Mouse (Mus musculus) CH12.LX (cell line): ENCODE data around the gene Nod1. TPM values are rescaled to one million over a fixed set of nuclear protein-coding genes. Genes with fewer than 3 reads are reported as not detected.

Experiments
- DNase-seq: peaks from one replicate; pipeline ENCODE4 v3.0.0-alpha.2; 2013; ENCODE audit errors: extremely low read depth
- H3K27ac ChIP-seq: 2 replicates; pipeline ENCODE4 v1.5.1; 2012; ENCODE audit warnings: low read depth, mild to moderate bottlenecking, control low read depth, moderate library complexity; ENCODE audit not compliant: insufficient read depth
- H3K27me3 ChIP-seq: replicated peaks from 2 replicates; pipeline ENCODE3; 2012; ENCODE audit warnings: inconsistent platforms
- H3K36me3 ChIP-seq, 2 experiments: replicated peaks in 1 of 2; 2 replicates each; pipeline versions ENCODE3 to v1.6.1; 2012; ENCODE audit warnings: inconsistent platforms in 1 of 2, low read length in 1 of 2, mild to moderate bottlenecking in 1 of 2, mixed read lengths in 1 of 2, moderate library complexity in 1 of 2; ENCODE audit not compliant: control insufficient read depth in 1 of 2, insufficient read depth in 1 of 2
- H3K4me1 ChIP-seq, 2 experiments: 2 replicates each; pipeline ENCODE4 v1.6.1; 2012; ENCODE audit warnings: inconsistent platforms in 1 of 2, moderate library complexity in 1 of 2; ENCODE audit not compliant: insufficient read depth in 2 of 2, control insufficient read depth in 1 of 2
- H3K4me2 ChIP-seq: 2 replicates; pipeline ENCODE4 v1.6.1; 2012; ENCODE audit warnings: low read depth, mild to moderate bottlenecking, control low read depth; ENCODE audit not compliant: poor library complexity, insufficient read depth, severe bottlenecking
- H3K4me3 ChIP-seq, 3 experiments: fragments of 150-350 bp in 1 of 3; sonication (generic) in 1 of 3; replicated peaks in 1 of 3; 2 replicates each; pipeline versions ENCODE3 to v1.5.1; 2011 to 2012; ENCODE audit warnings: low read depth in 2 of 3, low read length in 2 of 3, mild to moderate bottlenecking in 2 of 3, moderate library complexity in 2 of 3, control low read depth in 1 of 3, improper control_type of control experiment in 1 of 3, inconsistent platforms in 1 of 3, mixed read lengths in 1 of 3; ENCODE audit not compliant: poor library complexity in 1 of 3
- H3K79me2 ChIP-seq: replicated peaks from 2 replicates; pipeline ENCODE4 v1.6.1; 2012; ENCODE audit warnings: mild to moderate bottlenecking, moderate library complexity; ENCODE audit not compliant: control insufficient read depth, poor library complexity, insufficient read depth, severe bottlenecking; ENCODE audit errors: extremely low read depth
- H3K9ac ChIP-seq: 2 replicates; pipeline ENCODE4 v1.6.1; 2012; ENCODE audit warnings: low read depth, mild to moderate bottlenecking, control low read depth, moderate library complexity; ENCODE audit not compliant: insufficient read depth
- H3K9me3 ChIP-seq: replicated peaks from 2 replicates; pipeline ENCODE3; 2012; ENCODE audit warnings: low read length, inconsistent platforms, mixed read lengths
- CHD2 ChIP-seq: IDR thresholded peaks from 2 replicates; pipeline ENCODE4 v1.6.1; 2011; ENCODE audit warnings: low read length, improper control_type of control experiment
- ETS1 ChIP-seq: conservative IDR thresholded peaks from 2 replicates; pipeline ENCODE4 v1.6.1; 2012; ENCODE audit warnings: low read depth, mild to moderate bottlenecking, inconsistent platforms, low read length, improper control_type of control experiment, moderate library complexity
- IRF4 ChIP-seq: IDR thresholded peaks from 2 replicates; pipeline ENCODE4 v1.6.1; 2014; ENCODE audit warnings: low read depth, mild to moderate bottlenecking, inconsistent platforms, low read length, improper control_type of control experiment
- KAT2A ChIP-seq: IDR thresholded peaks from 2 replicates; pipeline ENCODE4 v1.6.1; 2012; ENCODE audit warnings: low read length, improper control_type of control experiment, inconsistent platforms; ENCODE audit not compliant: insufficient replicate concordance
- MAFK ChIP-seq: IDR thresholded peaks from 2 replicates; pipeline ENCODE4 v1.6.1; 2011; ENCODE audit warnings: low read length, improper control_type of control experiment; ENCODE audit not compliant: insufficient replicate concordance
- MAX ChIP-seq: IDR thresholded peaks from 2 replicates; pipeline ENCODE4 v1.6.1; 2011; ENCODE audit warnings: low read length, improper control_type of control experiment
- MEF2A ChIP-seq: IDR thresholded peaks from 2 replicates; pipeline ENCODE4 v1.6.1; 2014; ENCODE audit warnings: low read depth, mild to moderate bottlenecking, inconsistent platforms, low read length, improper control_type of control experiment, borderline replicate concordance
- NELFE ChIP-seq: IDR thresholded peaks from 2 replicates; pipeline ENCODE4 v1.6.1; 2011; ENCODE audit warnings: low read depth, low read length, improper control_type of control experiment
- NRF1 ChIP-seq: IDR thresholded peaks from 2 replicates; pipeline ENCODE4 v1.6.1; 2014; ENCODE audit warnings: low read depth, mild to moderate bottlenecking, inconsistent platforms, low read length, improper control_type of control experiment, moderate library complexity
- POLR2A ChIP-seq: IDR thresholded peaks from 2 replicates; pipeline ENCODE4 v1.6.1; 2011; ENCODE audit warnings: low read depth, mild to moderate bottlenecking, improper control_type of control experiment, low read length
- RAD21 ChIP-seq: IDR thresholded peaks from 2 replicates; pipeline ENCODE4 v1.6.1; 2011; ENCODE audit warnings: low read depth, mild to moderate bottlenecking, low read length, improper control_type of control experiment, moderate library complexity
- SIN3A ChIP-seq: IDR thresholded peaks from 2 replicates; pipeline ENCODE4 v1.6.1; 2012; ENCODE audit warnings: low read length, improper control_type of control experiment, inconsistent platforms
- TCF12 ChIP-seq: IDR thresholded peaks from 2 replicates; pipeline ENCODE4 v1.6.1; 2014; ENCODE audit warnings: low read depth, mild to moderate bottlenecking, inconsistent platforms, low read length, improper control_type of control experiment
- USF2 ChIP-seq: conservative IDR thresholded peaks from 2 replicates; pipeline ENCODE4 v1.6.1; 2011; ENCODE audit warnings: low read depth, low read length, improper control_type of control experiment
- ZC3H11A ChIP-seq: IDR thresholded peaks from 2 replicates; pipeline ENCODE4 v1.6.1; 2012; ENCODE audit warnings: low read depth, mild to moderate bottlenecking, inconsistent platforms, low read length, improper control_type of control experiment
- ZMIZ1 ChIP-seq: IDR thresholded peaks from 2 replicates; pipeline ENCODE4 v1.6.1; 2012; ENCODE audit warnings: low read depth, mild to moderate bottlenecking, inconsistent platforms, low read length, improper control_type of control experiment
- dilution Hi-C: fragments of 300-500 bp; cut with MboI; formaldehyde crosslinking; loops from 2 replicates; pipeline ENCODE4 v1.14.3; 2020; ENCODE audit warnings: low sequenced_read_pairs; ENCODE audit not compliant: extremely low pct_unique_long_range_greater_than_20kb, extremely low pct_ligation_motif_present
- in situ Hi-C: fragments of 300-500 bp; cut with MboI; formaldehyde crosslinking; loops from 3 replicates; pipeline ENCODE4 v1.14.3; 2019; ENCODE audit warnings: low sequenced_read_pairs, low pct_ligation_motif_present, low pct_unique_long_range_greater_than_20kb, mixed read lengths
- polyA plus RNA-seq: library from polyadenylated mRNA; unstranded; fragments of >175 nt; gene quantifications from 2 replicates; pipeline ENCODE4 v1.2.1, GENCODE M21; 2012; ENCODE audit warnings: low read depth; ENCODE audit not compliant: insufficient read length
- total RNA-seq, 2 experiments: library from RNA; depleted of rRNA; stranded (reverse); fragments of 300-350 nt in 1 of 2; fragments of >200 nt in 1 of 2; gene quantifications; 2 replicates each; pipeline ENCODE4 v1.2.3; 2012 to 2014

Nod1 gene
- total and polyA plus RNA-seq, 3 experiments, result 0.29 to 0.46 (median 0.30) TPM

DNA sequence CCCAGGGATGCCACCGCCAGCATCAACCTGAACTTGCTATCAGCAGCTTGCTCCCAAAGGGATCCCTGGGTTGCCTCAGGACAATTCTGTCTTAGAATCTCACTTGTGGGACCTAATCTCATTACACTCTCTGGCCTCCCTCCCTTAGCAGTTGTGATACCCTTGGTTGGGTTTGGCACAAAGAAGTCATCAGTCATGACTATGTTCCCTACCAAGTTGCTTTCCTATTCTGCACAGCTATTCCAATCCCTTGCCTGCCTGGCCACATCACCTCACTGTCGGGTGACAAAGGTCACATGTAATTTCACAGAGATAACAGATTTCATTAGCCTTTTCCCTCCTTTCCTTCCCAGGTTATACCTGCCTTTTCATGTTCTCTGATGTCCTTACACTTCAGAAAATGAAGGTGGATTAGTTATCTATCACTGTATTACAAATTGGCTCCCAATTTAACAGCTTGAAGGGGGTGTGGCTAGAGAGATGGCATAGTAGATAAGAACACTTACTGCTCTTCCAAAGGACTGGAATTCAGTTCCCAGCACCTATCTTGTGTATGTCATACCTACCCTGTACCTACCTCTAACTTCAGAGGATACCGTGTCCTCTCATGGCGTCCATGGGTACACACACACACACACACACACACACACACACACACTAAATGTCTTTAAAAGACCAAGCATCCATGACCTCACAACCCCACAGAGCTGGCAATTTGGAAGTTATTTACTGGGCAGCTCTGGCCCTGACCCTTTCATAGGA is 38.1 kb upstream of the Nod1 start:
- TF ChIP-seq TCF12, result no peak
- no peak for TF ChIP-seq KAT2A
- no peak for TF ChIP-seq POLR2A
- no peak for TF ChIP-seq ZC3H11A
- TF ChIP-seq MAFK, result no peak
- no peak for TF ChIP-seq ETS1
- no peak for TF ChIP-seq CHD2
- no peak for TF ChIP-seq NRF1
- no peak for TF ChIP-seq SIN3A
- no peak for TF ChIP-seq USF2
- TF ChIP-seq MEF2A, result no peak
- Histone ChIP-seq H3K9me3 (peaks cover 4% of the 10 kb centered on the region), H3K36me3 (no peaks in the 10 kb centered on the region), H3K27ac (no peak overlapping the region), H3K4me2 (no peak overlapping the region), H3K27me3 (peaks cover 2% of the 10 kb centered on the region), H3K4me1 (peaks cover 0 to 1% of the 10 kb centered on the region in 2 experiments; a peak in 2 of 4 replicates), H3K79me2 (no peaks in the 10 kb centered on the region), H3K4me3 (no peak overlapping the region), H3K9ac (no peak overlapping the region)
- dilution Hi-C loops (no loop called here), in situ Hi-C loops (loop anchor here (10.0 to 25.0 kb wide), 2 partner anchors 96 to 423 kb away; partner anchors contain the start of genes Fkbp14 and Plekha8)
- no peak for DNase-seq

DNA sequence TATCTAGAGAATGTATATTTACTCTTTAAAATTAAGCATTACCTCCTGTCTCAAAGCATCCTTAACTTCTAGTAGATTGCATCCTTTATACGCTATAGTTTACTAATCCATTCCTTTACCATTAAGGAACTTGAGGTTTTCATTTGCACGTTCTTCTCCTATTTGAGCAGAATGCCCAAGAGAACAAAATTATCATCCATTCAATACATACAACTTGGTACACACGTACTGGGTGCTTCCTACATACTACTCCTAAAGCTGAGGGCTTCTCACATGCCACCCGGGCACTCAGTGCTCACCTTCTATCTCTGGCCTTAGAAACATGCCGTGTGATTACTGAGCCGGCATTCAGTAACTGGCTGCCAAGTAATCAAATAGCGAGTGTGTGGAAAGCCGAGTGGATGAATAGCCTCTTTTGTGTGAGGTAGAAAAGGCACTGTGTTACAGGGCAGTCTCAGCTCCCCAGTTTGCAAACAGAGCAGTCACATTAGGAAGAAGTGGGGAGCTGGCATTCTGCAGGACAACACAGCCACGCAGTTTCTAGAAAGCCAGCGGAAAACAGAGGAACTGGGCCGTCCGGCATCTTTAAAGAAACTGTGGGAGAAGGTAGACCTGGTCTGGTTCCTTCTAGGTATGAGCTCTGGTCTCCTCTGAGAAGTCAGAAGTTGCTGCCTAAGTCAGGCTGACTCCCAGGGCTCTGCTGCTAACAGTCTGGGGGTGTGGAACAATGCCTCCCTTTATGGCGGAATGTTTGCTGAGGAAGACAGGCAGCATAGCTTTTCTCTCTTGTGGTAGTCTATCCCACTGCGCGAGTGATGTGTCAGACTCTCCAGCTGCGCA is 37.2 kb upstream of the Nod1 start:
- Histone ChIP-seq H3K27ac (no peak overlapping the region), H3K27me3 (peaks cover 2% of the 10 kb centered on the region), H3K9me3 (peaks cover 4% of the 10 kb centered on the region), H3K4me1 (no peaks in the 10 kb centered on the region), H3K79me2 (no peaks in the 10 kb centered on the region), H3K4me2 (no peak overlapping the region), H3K4me3 (no peak overlapping the region), H3K9ac (no peak overlapping the region), H3K36me3 (no peaks in the 10 kb centered on the region)
- DNase-seq, result no peak
- TF ChIP-seq ZMIZ1 (no peak), RAD21 (no peak), NELFE (no peak), TCF12 (no peak), MAFK (no peak), MAX (no peak), ZC3H11A (no peak), IRF4 (no peak)
- dilution Hi-C loops, result no loop called here
- in situ Hi-C loops, result loop anchor here (10.0 to 25.0 kb wide), 2 partner anchors 95 to 422 kb away; partner anchors contain the start of genes Fkbp14 and Plekha8
